Mouse (Mus musculus) spleen, adult 2 months (tissue): ENCODE results near the gene Zc2hc1b.

Experiments
- CTCF ChIP-seq: fragments of 200-500 bp; IDR thresholded peaks from 2 replicates; pipeline ENCODE4 v1.5.1; 2011; ENCODE audit warnings: mild to moderate bottlenecking, inconsistent platforms; ENCODE audit not compliant: insufficient read depth, insufficient read length, insufficient replicate concordance; ENCODE audit errors: extremely low read depth
- POLR2A ChIP-seq: fragments of 200-500 bp; IDR thresholded peaks from 2 replicates; pipeline ENCODE4 v1.6.1; 2011; ENCODE audit warnings: low read depth, low read length, inconsistent platforms

- TF ChIP-seq CTCF (no peak), POLR2A (no peak)
These were observed 23.0 kb upstream of the Zc2hc1b start for GRCm38 (mm10) chr10:13200862-13201261.
